ENCODE assay signal across 10 mouse cellular contexts in the genomic region with DNA sequence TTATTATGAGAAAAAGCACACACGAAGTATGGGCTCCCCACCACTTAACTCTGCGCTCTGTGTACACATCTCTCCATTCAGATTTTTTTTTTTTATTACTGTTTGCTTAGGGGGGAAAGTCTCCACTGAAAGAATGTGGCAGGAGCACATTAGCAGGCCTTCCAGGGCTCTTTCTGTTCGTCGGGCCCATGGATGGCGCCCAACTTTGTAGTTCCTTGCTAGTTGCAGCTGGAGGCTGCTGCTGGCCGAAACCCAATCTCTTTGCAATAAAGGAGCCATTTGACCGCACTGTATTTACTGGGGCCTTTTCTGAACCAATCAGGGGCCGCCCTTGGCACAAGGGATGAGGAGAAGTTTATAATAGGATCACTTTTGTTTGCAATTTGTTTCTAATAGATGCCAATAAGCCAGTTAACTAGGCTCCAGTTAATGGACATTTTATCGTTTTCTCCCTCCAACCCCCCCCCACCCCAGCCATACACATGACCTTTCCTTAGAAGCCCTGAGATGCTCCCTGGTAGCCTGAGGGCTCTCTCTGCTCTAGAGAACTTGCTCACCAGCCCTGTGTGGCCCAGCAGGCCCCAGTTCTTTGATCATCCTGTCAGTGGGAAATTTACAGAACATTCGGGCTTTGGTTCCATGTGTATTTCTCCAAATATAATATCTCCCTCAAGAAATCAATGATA.
DNase-seq lines count a peak whose midpoint lies in the region; ATAC-seq and TF ChIP-seq lines count a peak whose summit lies in the region.
"Had no signal": no experiment of that assay in that cellular context is flagged by ENCODE, and none has a peak within 500 bp of the region (broad histone marks: within the 10 kb centered on the region; RNA-seq: fewer than 3 reads in every experiment).

No protein-coding gene starts in this region.

- DNase-seq in layer of hippocampus, adult 11-12 months (ENCODE audit: low spot score) = peak; percentile 12
- DNase-seq in layer of hippocampus, adult 9-10 months (ENCODE audit: low spot score) = no peak
- DNase-seq in embryonic facial prominence, embryonic 14.5 days (ENCODE audit: low spot score) = peak; percentile 85
- DNase-seq in kidney, adult 2 months = peak; percentile 31
- DNase-seq in lung, postnatal 10 days = peak; percentile 70
- no peak for DNase-seq in thymus, adult 18-20 months
- DNase-seq in spleen, adult 12 weeks (ENCODE audit: low spot score) = no peak
- no peak for DNase-seq in adrenal gland, adult 18-20 months (ENCODE audit: low spot score in 2 of 2)

- no peak for TF ChIP-seq POLR2A in kidney, adult 2 months (IDR thresholded peaks at IDR 0.05; ENCODE audit: low read depth, low read length)

- no peaks in the 10 kb centered on the region for H3K36me3 ChIP-seq in embryonic facial prominence, embryonic 14.5 days (ENCODE audit: control insufficient read depth, insufficient read depth, low read length)
- no peaks in the 10 kb centered on the region for H3K36me3 ChIP-seq in kidney, adult 2 months (ENCODE audit: control insufficient read depth, insufficient read depth, low read length)
- H3K36me3 ChIP-seq: embryonic facial prominence, embryonic 12.5 days had no signal

- TF ChIP-seq CTCF in kidney, adult 2 months (conservative IDR thresholded peaks at IDR 0.05; ENCODE audit: insufficient read depth, insufficient read length, low read depth, low read length) = no peak

- 36% methylated on average over 10 of the region's 10 CpGs for WGBS in embryonic facial prominence, embryonic 14.5 days
- 65% methylated on average over 10 of the region's 10 CpGs for WGBS in kidney, adult 2 months

- no peak overlapping the region for H3K4me3 ChIP-seq in embryonic facial prominence, embryonic 14.5 days (ENCODE audit: low read depth, low read length)
- H3K4me3 ChIP-seq in kidney, adult 2 months (ENCODE audit: insufficient read depth, low read depth, low read length) = no peak overlapping the region
- H3K4me3 ChIP-seq: embryonic facial prominence, embryonic 12.5 days; layer of hippocampus, adult 2 months had no signal

- no peaks in the 10 kb centered on the region for H3K27me3 ChIP-seq in embryonic facial prominence, embryonic 14.5 days (replicated peaks; ENCODE audit: control insufficient read depth, insufficient read depth, low read length)
- H3K27me3 ChIP-seq in kidney, adult 2 months (replicated peaks; ENCODE audit: control insufficient read depth, insufficient read depth, low read length) = 0 out of 2 replicates have a peak, but pooled peaks cover 2% of the 10 kb centered on the region
- H3K27me3 ChIP-seq: embryonic facial prominence, embryonic 12.5 days had no signal

- no peak overlapping the region for H3K27ac ChIP-seq in embryonic facial prominence, embryonic 14.5 days (replicated peaks; ENCODE audit: low read depth, low read length)
- no peak overlapping the region for H3K27ac ChIP-seq in kidney, adult 2 months (ENCODE audit: insufficient read depth, low read depth, low read length)
- H3K27ac ChIP-seq: embryonic facial prominence, embryonic 12.5 days; layer of hippocampus, adult 2 months had no signal

- H3K9me3 ChIP-seq in embryonic facial prominence, embryonic 14.5 days (ENCODE audit: control insufficient read depth, low read length) = peaks cover 4% of the 10 kb centered on the region; the same call in 1 of the 2 replicates
- H3K9me3 ChIP-seq: embryonic facial prominence, embryonic 12.5 days had no signal

- ATAC-seq in embryonic facial prominence, embryonic 14.5 days (ENCODE audit: low read depth) = peak; percentile 74

- no peak overlapping the region for H3K9ac ChIP-seq in embryonic facial prominence, embryonic 14.5 days (ENCODE audit: low read depth, low read length)
- H3K9ac ChIP-seq: embryonic facial prominence, embryonic 12.5 days had no signal

- H3K4me1 ChIP-seq in embryonic facial prominence, embryonic 14.5 days (ENCODE audit: control insufficient read depth, insufficient read depth, low read length) = peaks cover 21% of the 10 kb centered on the region
- H3K4me1 ChIP-seq in kidney, adult 2 months (ENCODE audit: control insufficient read depth, insufficient read depth, low read length) = no peaks in the 10 kb centered on the region

- no peak overlapping the region for H3K4me2 ChIP-seq in embryonic facial prominence, embryonic 14.5 days (ENCODE audit: low read depth, low read length)
- H3K4me2 ChIP-seq: embryonic facial prominence, embryonic 12.5 days had no signal

Comparison
In these comparisons a context has a peak if more than half of its experiments do, and no peak if none do; other contexts are left out.
1. DNase-seq: peak in layer of hippocampus, adult 11-12 months (single experiment), embryonic facial prominence, embryonic 14.5 days (single experiment), kidney, adult 2 months (single experiment) and lung, postnatal 10 days (single experiment); none in layer of hippocampus, adult 9-10 months (single experiment), thymus, adult 18-20 months (0 of 2), spleen, adult 12 weeks (single experiment) and adrenal gland, adult 18-20 months (0 of 2).